Mouse (Mus musculus) embryo, embryonic 9.5 days (tissue): ENCODE data around the gene Tmem45b.
"Not testable (repeated sequence)": the region's sequence is repeated elsewhere in the genome, so short reads cannot be mapped to it uniquely, and the experiment has no call there.

Experiments
- DNase-seq: peaks from one replicate; pipeline ENCODE4 v3.0.0-alpha.2; 2017; ENCODE audit errors: extremely low spot score

The Tmem45b gene

GRCm38 (mm10) chr9:31463692-31464474 is at the start of gene Tmem45b:
Tmem45b (minus strand) TSS chr9:31464462.
- DNase-seq = no peak

DNA sequence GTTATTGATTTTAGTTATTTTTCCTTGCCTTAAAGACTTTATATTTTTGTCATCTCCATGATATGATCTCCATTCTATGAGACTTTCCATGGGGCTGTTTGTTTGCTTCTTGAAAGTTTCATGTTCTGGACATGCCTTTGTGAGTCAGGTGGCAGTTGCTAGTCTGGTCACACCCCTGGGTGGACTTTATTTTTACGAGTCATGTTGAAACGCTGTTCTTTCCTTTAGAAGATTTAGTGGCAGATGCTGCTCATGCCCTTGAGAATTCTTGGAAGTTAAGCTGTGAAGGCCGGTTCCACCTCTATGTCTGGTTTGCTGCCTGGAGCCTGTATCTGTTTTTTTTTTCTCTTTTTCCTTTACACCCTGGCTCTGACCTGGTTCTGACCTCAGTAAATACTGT is 43.9 kb upstream of the Tmem45b start:
- no peak for DNase-seq

DNA sequence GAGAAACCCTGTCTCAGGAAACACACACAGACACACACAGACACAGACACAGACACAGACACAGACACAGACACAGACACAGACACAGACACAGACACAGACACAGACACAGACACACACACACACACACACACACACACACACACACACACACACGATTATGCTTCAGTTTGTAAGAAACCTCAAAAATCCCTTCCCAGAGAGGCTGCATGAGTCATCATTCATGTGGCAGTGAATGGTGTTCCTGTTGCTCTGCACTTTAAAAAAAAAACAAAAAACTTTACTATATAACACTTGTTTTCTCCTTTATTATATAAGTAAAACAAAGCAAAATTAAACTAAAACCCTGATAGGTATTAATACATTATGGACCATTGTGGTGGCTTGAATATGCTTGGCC is 37.0 kb upstream of the Tmem45b start:
- DNase-seq = not testable (repeated sequence)

- no peak for DNase-seq
These were observed 1.1 kb downstream of the Tmem45b start for GRCm38 (mm10) chr9:31463190-31463589.

- DNase-seq = no peak
These were observed 9.9 kb downstream of the Tmem45b start for GRCm38 (mm10) chr9:31454356-31454755.

DNA sequence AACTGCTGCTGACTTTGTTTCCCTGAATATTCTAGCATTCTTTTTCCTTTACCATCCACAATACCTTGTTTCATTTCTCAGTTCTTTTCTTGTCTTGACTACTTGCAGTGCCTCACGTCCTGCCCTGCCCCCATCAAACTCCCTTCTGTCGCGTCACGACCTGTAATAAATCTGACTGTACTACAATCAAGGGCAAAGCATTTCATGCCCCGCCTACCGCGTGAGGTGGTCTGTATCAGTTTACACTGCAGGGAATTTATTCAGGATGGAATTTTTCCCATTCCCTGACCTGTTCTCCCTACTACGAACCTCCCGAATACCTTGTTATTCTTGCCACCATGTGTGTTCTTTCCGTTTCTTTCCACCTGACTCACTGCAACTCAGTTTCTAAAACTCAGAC is 12.1 kb downstream of the Tmem45b start:
- DNase-seq = no peak

DNA sequence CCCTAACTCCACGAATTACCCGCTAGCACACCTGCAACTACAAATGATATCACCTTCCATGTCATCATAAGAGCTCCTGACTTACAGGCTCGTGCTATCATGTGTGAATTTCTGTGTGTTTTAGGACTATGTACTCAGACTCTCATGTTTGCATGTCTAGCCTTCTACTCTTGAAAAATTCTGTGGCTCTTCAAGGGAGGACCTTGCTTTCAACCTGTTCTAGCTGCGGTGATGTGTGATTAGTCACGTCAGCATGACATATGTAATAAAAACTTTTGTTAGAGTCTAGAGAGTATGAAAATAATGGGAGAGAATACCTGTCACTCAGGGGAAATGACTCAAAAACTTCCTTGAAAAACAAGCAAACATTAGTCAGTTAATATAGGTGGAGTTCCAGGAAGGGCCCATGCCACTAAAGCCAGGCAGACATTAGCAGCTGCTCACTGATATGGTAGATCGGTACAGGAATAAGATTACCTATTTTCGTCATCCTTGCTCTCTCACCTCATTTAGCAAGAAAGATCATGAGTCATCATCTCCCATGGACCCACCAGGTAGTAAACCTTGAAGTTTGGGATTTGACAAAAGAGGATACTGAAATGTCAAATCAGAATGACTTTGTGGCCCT is 15.0 kb downstream of the Tmem45b start:
- no peak for DNase-seq

GRCm38 (mm10) chr9:31444236-31444635 is 20.0 kb downstream of the Tmem45b start:
- no peak for DNase-seq

GRCm38 (mm10) chr9:31441487-31441886 is 22.8 kb downstream of the Tmem45b start:
- no peak for DNase-seq

GRCm38 (mm10) chr9:31440366-31440765 is 23.9 kb downstream of the Tmem45b start:
- DNase-seq = no peak

DNA sequence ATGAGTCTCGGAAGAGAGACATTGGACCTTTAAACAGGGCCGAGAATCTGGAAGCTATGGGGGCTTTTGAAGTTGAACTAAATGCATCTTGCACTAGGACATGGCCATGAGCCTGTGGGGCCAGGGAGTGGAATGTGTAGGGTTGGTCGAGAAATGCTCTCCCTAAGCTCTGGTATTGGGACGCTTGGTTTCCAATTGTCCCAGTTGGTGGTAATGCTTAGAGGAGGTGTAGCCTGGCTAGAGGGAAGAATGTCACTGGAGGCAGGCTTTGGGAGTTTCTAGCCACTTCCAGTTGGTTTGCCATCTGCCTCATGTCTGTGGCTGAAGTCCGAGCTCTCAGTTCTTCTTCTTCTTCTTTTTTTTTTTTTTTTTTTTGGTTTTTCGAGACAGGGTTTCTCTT is 24.9 kb downstream of the Tmem45b start:
- no peak for DNase-seq

- no peak for DNase-seq
These were observed 25.4 kb downstream of the Tmem45b start for GRCm38 (mm10) chr9:31438834-31439233.

- no peak for DNase-seq
These were observed 26.4 kb downstream of the Tmem45b start for GRCm38 (mm10) chr9:31437861-31438260.

DNA sequence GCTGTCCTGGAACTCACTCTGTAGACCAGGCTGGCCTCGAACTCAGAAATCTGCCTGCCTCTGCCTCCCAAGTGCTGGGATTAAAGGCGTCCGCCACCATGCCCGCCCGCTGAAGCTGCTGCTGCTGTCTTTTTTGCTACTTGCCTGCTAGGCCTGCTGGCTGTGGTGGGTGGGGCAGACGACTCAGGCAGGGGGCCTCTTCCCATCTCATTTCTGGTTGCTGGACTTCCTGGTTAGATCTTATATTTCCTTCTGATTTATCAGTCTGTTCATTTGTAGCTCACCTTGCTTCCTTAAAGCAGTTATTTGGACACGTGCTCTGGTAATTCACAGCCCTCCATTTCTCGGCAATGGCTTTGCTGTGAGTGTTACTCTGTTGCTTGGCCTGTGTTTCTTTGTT is 28.8 kb downstream of the Tmem45b start:
- no peak for DNase-seq

DNA sequence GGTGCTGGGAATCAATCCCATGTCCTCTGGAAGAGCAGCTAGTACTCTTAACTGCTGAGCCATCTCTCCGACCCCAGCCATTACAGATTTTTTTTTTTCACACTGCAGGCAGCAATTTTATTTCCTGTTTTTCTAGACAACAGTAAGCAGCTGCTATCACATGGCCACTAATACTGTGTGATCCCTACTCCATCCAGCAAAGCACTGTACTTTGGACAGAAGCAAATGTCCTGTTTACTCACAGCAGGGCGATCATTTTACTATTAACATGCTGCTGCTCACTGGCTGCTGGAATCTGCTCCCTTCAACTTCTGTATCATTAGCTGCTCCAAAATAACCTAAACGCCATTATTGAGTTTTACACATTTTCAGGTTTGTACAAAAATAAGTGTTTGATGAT is 30.8 kb downstream of the Tmem45b start:
- DNase-seq = no peak

GRCm38 (mm10) chr9:31432336-31432975 is 31.8 kb downstream of the Tmem45b start:
- DNase-seq = no peak

DNA sequence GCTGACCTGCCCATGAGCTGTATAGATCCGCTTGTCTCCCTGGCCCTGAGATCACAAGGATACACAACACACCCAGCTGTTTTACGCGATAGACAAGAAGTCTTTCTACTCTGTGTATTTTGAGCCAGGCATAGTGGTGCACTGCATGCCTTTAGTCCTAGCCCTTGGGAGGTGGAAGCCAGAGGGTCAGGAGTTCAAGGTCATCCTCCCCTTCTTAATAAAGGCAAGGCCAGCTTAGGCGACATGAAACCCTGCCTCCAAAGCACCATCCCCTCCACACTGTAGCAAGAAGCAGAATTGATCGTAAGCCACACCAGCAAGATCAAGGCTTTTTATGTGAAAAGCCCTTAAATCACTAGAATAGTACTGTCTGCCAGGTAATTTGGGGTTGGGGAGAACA is 32.5 kb downstream of the Tmem45b start:
- no peak for DNase-seq

DNA sequence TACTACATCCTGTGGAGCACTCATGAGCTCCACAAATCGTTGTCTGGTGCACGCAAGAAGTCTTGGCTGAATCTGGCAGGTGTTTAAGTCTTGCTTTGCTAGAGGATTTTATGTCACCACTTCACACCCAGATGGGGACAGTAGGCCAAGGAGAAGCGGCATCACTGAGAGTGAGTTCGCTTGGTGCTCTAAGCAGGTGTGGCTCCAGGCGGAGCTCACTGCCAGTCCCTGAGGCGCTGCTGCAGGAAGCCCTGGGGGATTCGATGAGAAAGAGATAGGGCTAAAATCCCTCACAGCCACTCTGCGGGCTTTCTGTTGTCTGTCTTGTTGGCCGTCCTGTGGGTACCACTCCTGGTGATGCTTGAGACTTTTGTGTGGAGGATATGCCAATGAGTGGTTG is 34.3 kb downstream of the Tmem45b start:
- DNase-seq = no peak

GRCm38 (mm10) chr9:31428971-31429370 is 35.3 kb downstream of the Tmem45b start:
- DNase-seq = no peak

GRCm38 (mm10) chr9:31422143-31422542 is 42.1 kb downstream of the Tmem45b start:
- no peak for DNase-seq

GRCm38 (mm10) chr9:31418821-31419220 is 45.4 kb downstream of the Tmem45b start:
- DNase-seq = no peak

GRCm38 (mm10) chr9:31412165-31412564 is 52.1 kb downstream of the Tmem45b start:
- no peak for DNase-seq

- DNase-seq = peak; percentile 10
These were observed 59.0 kb downstream of the Tmem45b start for GRCm38 (mm10) chr9:31405217-31405616.
